Mouse (Mus musculus) embryonic facial prominence, embryonic 11.5 days (tissue): Measurements from ENCODE around the gene Dst. TPM values are rescaled to one million over a fixed set of nuclear protein-coding genes. Genes with fewer than 3 reads are reported as not detected.

ENCODE experiments used
- ATAC-seq: fragments of 200-750 bp; cut with Nextera tagmentation; replicated peaks from 2 replicates; pipeline ENCODE4 v1.8.0; 2017; ENCODE audit warnings: low read depth; ENCODE audit not compliant: insufficient number of reproducible peaks, low FRiP score, low TSS enrichment
- DNase-seq: peaks from one replicate; pipeline ENCODE4 v3.0.0-alpha.2; 2015; ENCODE audit warnings: low spot score
- H3K27ac ChIP-seq: fragments of 300-500 bp; sonication (generic); replicated peaks from 2 replicates; pipeline ENCODE4 v1.5.1; 2014; ENCODE audit warnings: mild to moderate bottlenecking, low read depth, low read length, control low read depth
- H3K27me3 ChIP-seq: fragments of 300-500 bp; sonication (generic); 2 replicates; pipeline ENCODE4 v1.6.1; 2014; ENCODE audit warnings: mild to moderate bottlenecking, low read length, moderate library complexity, mixed read lengths; ENCODE audit not compliant: control insufficient read depth, insufficient read depth
- H3K36me3 ChIP-seq: fragments of 300-500 bp; sonication (generic); replicated peaks from 2 replicates; pipeline ENCODE4 v1.6.1; 2014; ENCODE audit warnings: low read depth, mild to moderate bottlenecking, low read length, moderate library complexity, mixed read lengths; ENCODE audit not compliant: control insufficient read depth, insufficient read depth
- H3K4me1 ChIP-seq: fragments of 300-500 bp; sonication (generic); 2 replicates; pipeline ENCODE4 v1.6.1; 2014; ENCODE audit warnings: low read length, mixed read lengths; ENCODE audit not compliant: control insufficient read depth, insufficient read depth
- H3K4me2 ChIP-seq: fragments of 300-500 bp; sonication (generic); 2 replicates; pipeline ENCODE4 v1.6.1; 2014; ENCODE audit warnings: low read depth, mild to moderate bottlenecking, control low read depth, low read length, moderate library complexity
- H3K4me3 ChIP-seq: fragments of 300-500 bp; sonication (generic); 2 replicates; pipeline ENCODE4 v1.5.1; 2014; ENCODE audit warnings: low read depth, low read length, control low read depth
- H3K9ac ChIP-seq: fragments of 300-500 bp; sonication (generic); replicated peaks from 2 replicates; pipeline ENCODE4 v1.6.1; 2014; ENCODE audit warnings: mild to moderate bottlenecking, control low read depth, low read length
- H3K9me3 ChIP-seq: fragments of 300-500 bp; sonication (generic); replicated peaks from 2 replicates; pipeline ENCODE4 v1.6.1; 2016; ENCODE audit warnings: mild to moderate bottlenecking, low read length, inconsistent platforms, mixed read lengths; ENCODE audit not compliant: control insufficient read depth
- WGBS: fragments of 180-500 bp; shearing (Covaris S2); extraction: QIAGEN DNeasy Blood & Tissue Kit; methylation state at CpG from one replicate; pipeline ENCODE4 v1.1.7; 2014; 5-methylcytosine and 5-hydroxymethylcytosine counted together
- polyA plus RNA-seq: library from polyadenylated mRNA; unstranded; fragments of >200 nt; fragmentation: Nextera tagmentation; extraction: Ambion mirVana; gene quantifications from 2 replicates; pipeline ENCODE4 v1.2.1, GENCODE M21; 2014

The Dst gene
- polyA plus RNA-seq, 1 experiment from 2014 or later = 20.7 TPM

- H3K9ac ChIP-seq = no peak overlapping the region
- H3K9me3 ChIP-seq = no peaks in the 10 kb centered on the region; the same call in 1 of the 2 replicates
- no peak for DNase-seq
- no peaks in the 10 kb centered on the region for H3K36me3 ChIP-seq
- no peak for ATAC-seq
- no peaks in the 10 kb centered on the region for H3K4me1 ChIP-seq
- no peaks in the 10 kb centered on the region for H3K27me3 ChIP-seq
- WGBS = 82% methylated on average over 3 of the region's 3 CpGs
- no peak overlapping the region for H3K4me3 ChIP-seq
- no peak overlapping the region for H3K27ac ChIP-seq
- no peak overlapping the region for H3K4me2 ChIP-seq
Measured at GRCm38 (mm10) chr1:34099439-34099838, 191.4 kb downstream of the Dst start.

- H3K36me3 ChIP-seq = no peaks in the 10 kb centered on the region
- DNase-seq = no peak
Measured at GRCm38 (mm10) chr1:34100385-34100784, 192.4 kb downstream of the Dst start.

DNA sequence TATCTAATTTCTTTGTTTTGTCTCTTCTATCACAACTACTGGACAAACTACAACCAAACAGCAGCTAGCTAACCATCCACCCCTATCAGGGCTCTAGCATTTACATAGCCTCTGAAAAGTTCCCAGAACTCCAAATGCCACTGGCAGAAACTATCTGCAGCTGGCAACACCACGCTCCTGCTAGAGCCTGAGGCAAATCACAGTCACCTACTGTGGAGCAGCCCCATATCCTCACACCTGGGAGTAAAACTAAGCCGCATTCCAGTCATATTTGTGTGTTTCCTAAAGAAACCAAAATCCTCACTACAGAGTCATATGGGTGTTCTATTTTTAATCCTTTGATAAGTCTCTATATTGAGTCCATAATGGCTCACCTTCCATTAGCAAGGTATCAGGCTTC is 194.6 kb downstream of the Dst start:
- H3K27ac ChIP-seq = no peak overlapping the region
- DNase-seq = no peak
- no peaks in the 10 kb centered on the region for H3K36me3 ChIP-seq
- ATAC-seq = no peak
- no peaks in the 10 kb centered on the region; the same call in 1 of the 2 replicates for H3K9me3 ChIP-seq
- H3K4me3 ChIP-seq = no peak overlapping the region
- H3K27me3 ChIP-seq = no peaks in the 10 kb centered on the region
- no peaks in the 10 kb centered on the region for H3K4me1 ChIP-seq
- WGBS = 70% methylated on average over 2 of the region's 2 CpGs
- H3K4me2 ChIP-seq = no peak overlapping the region
- H3K9ac ChIP-seq = no peak overlapping the region

More at GRCm38 (mm10) chr1:34100385-34100784, 192.4 kb downstream of the Dst start:
- H3K9me3 ChIP-seq = no peaks in the 10 kb centered on the region; the same call in 1 of the 2 replicates
- no peak overlapping the region for H3K4me2 ChIP-seq
- H3K9ac ChIP-seq = no peak overlapping the region
- H3K4me3 ChIP-seq = no peak overlapping the region
- WGBS = 67% methylated on average over 4 of the region's 4 CpGs
- no peak for ATAC-seq
- no peaks in the 10 kb centered on the region for H3K27me3 ChIP-seq
- no peak overlapping the region for H3K27ac ChIP-seq
- no peaks in the 10 kb centered on the region for H3K4me1 ChIP-seq

DNA sequence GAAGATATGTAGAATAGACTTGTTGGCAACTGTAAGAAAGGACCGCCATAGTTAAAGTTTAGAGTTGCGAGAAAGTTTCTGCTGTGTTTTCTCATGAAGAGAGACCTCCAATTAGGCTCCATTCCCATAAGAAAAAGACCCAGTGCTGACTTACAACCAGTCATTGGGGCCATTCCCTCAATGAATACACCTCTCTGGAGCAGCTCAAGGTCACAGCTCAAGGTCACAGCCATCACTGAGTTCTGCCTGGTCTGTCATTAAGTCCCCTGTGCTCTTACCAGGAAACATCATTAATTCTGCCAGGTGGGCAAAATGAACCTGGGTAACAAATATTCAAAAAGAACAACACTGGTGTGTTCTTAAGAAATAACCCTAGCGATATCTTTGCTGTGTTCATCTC is 195.2 kb downstream of the Dst start:
- no peaks in the 10 kb centered on the region; the same call in 1 of the 2 replicates for H3K9me3 ChIP-seq
- DNase-seq (no peak), ATAC-seq (no peak)
- H3K4me3 ChIP-seq = no peak overlapping the region
- H3K27me3 ChIP-seq = no peaks in the 10 kb centered on the region
- H3K9ac ChIP-seq = no peak overlapping the region
- H3K4me2 ChIP-seq = no peak overlapping the region
- H3K4me1 ChIP-seq = no peaks in the 10 kb centered on the region
- no peak overlapping the region for H3K27ac ChIP-seq
- H3K36me3 ChIP-seq = no peaks in the 10 kb centered on the region
- 65% methylated on average over 3 of the region's 3 CpGs for WGBS

DNA sequence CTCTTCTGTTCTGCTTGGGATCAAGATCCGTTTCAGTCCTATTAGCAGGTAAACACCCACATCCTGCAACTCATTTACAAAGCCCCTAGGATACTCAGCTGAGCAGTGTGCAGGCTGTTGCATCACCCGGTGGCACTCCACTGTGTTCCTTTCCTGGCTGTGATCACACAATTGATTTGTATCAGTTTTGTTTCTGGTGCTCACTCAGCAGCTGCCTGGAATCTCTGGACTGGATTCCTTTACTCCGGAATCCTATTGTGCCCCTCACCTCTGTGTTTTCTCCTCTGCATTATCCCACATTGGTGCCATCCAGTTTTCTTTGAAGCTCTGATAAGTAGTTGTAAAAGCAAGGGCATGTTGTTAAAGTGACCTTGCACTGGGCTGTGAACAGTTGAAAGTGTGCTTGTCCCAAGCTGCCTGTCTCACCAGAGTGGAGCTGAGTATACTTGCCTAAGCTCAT is 195.7 kb downstream of the Dst start:
- no peak overlapping the region for H3K4me3 ChIP-seq
- H3K36me3 ChIP-seq = no peaks in the 10 kb centered on the region
- ATAC-seq (no peak), DNase-seq (peak; percentile 51)
- H3K27ac ChIP-seq = no peak overlapping the region
- no peaks in the 10 kb centered on the region for H3K27me3 ChIP-seq
- H3K4me2 ChIP-seq = no peak overlapping the region
- H3K9me3 ChIP-seq = no peaks in the 10 kb centered on the region; the same call in 1 of the 2 replicates
- H3K9ac ChIP-seq = no peak overlapping the region
- WGBS = 5% methylated on average over 3 of the region's 3 CpGs
- H3K4me1 ChIP-seq = no peaks in the 10 kb centered on the region

- no peak overlapping the region for H3K4me2 ChIP-seq
- DNase-seq = no peak
- no peaks in the 10 kb centered on the region for H3K36me3 ChIP-seq
- H3K27ac ChIP-seq = no peak overlapping the region
- no peaks in the 10 kb centered on the region for H3K27me3 ChIP-seq
- H3K4me3 ChIP-seq = no peak overlapping the region
- no peaks in the 10 kb centered on the region; the same call in 1 of the 2 replicates for H3K9me3 ChIP-seq
- H3K9ac ChIP-seq = no peak overlapping the region
- no peaks in the 10 kb centered on the region for H3K4me1 ChIP-seq
- WGBS = 35% methylated on average over 8 of the region's 8 CpGs
- ATAC-seq = no peak
Measured at GRCm38 (mm10) chr1:34104846-34105245, 196.8 kb downstream of the Dst start.

GRCm38 (mm10) chr1:34106606-34107005 is 198.6 kb downstream of the Dst start:
- no peak overlapping the region for H3K9ac ChIP-seq
- H3K4me1 ChIP-seq = no peaks in the 10 kb centered on the region
- no peaks in the 10 kb centered on the region; the same call in 1 of the 2 replicates for H3K9me3 ChIP-seq
- no peak overlapping the region for H3K4me3 ChIP-seq
- ATAC-seq (no peak), DNase-seq (peak; percentile 27)
- WGBS = 13% methylated on average over 8 of the region's 8 CpGs
- H3K27ac ChIP-seq = no peak overlapping the region
- no peak overlapping the region for H3K4me2 ChIP-seq
- H3K27me3 ChIP-seq = no peaks in the 10 kb centered on the region
- no peaks in the 10 kb centered on the region for H3K36me3 ChIP-seq

DNA sequence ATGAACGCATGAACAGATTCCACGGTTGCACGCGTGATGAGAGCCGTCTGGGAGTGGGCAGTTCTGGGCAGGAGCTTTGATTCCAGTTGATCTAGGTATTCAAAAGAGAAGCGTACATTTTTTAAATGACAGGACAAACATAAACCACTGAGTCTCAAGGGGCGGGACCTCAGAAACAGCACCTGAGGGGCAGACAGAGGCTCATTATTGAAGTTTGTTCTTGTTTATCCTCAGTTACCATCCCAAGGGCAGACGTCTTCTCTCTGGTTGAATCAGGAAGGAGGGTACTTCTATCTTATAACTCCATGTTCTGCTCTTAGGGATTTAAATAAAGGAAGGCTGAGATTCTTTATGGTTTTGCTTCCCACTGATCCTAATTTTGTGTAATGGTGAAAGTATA is 199.1 kb downstream of the Dst start:
- no peaks in the 10 kb centered on the region for H3K27me3 ChIP-seq
- no peak overlapping the region for H3K4me2 ChIP-seq
- DNase-seq = no peak
- no peaks in the 10 kb centered on the region for H3K4me1 ChIP-seq
- 31% methylated on average over 8 of the region's 8 CpGs for WGBS
- no peaks in the 10 kb centered on the region for H3K36me3 ChIP-seq
- H3K27ac ChIP-seq = no peak overlapping the region
- no peak overlapping the region for H3K9ac ChIP-seq
- H3K4me3 ChIP-seq = no peak overlapping the region
- no peak for ATAC-seq
- no peaks in the 10 kb centered on the region; the same call in 1 of the 2 replicates for H3K9me3 ChIP-seq
